Mouse (Mus musculus) left cerebral cortex, postnatal 10 days (tissue): ENCODE data around the gene Tgm1. TPM values are rescaled to one million over a fixed set of nuclear protein-coding genes. Genes with fewer than 3 reads are reported as not detected.
A peak's percentile ranks its signal among the peaks of the same experiment; 100 is the strongest.

Source experiments
- DNase-seq, 2 experiments: peaks; one replicate each; pipeline ENCODE4 v3.0.0; 2021 to 2022; ENCODE audit warnings: low spot score in 2 of 2, mixed read lengths in 1 of 2; ENCODE audit errors: extremely low spot score in 1 of 2
- intact Hi-C: fragments of 180-260 bp; cut with DNase I; formaldehyde crosslinking; loops from one replicate; pipeline ENCODE4 v1.15.1; 2025
- total RNA-seq, 2 experiments: library from RNA; stranded (reverse); gene quantifications; 2 replicates each; pipeline ENCODE4 v1.2.3; 2021

The Tgm1 gene
- total RNA-seq, 2 experiments from 2014 or later: 0.24 TPM; not detected in 1

DNA sequence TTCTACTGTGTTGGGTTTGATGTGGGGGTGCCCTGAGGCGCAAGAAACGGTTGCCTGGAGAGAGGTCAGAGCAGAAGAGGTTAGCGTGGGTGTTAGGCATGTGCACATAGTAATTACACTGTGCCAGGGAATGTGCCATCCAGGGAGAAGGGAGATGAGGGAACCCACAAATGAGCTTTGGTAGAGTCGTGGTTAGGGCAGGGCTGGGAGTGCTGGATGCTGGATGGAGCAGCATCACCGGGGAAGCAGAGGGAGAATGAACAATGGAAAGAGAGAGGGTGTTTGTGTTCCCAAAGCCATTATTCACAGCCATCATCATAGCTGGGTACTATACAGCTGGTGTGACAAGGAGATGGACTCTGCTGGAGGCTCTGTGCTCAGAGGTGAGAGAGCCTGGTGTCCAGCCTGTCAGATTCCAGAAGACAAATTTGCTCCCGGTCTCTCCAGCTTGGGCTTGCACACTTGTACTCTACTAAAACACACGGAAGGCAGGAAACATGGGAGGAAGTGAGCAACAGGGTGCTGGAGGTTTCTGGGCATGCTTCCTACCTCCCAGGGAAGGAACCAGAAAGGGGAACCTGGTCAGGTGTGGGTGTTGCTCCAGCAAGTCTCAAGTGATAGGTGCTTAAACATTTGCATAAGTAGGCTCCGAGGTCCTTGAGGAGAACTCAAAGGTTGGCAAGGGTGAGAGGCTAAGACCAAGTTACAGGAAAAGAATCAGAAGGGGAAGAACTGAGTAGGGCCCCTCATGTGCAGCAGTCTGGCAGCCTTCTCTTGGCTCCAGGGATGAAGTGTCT lies 14.4 kb upstream of the Tgm1 start:
- DNase-seq: no peak
- intact Hi-C loops: no loop called here

- intact Hi-C loops: no loop called here
- no peak for DNase-seq
Observed at GRCm38 (mm10) chr14:55726261-55726660, 12.5 kb upstream of the Tgm1 start.

DNA sequence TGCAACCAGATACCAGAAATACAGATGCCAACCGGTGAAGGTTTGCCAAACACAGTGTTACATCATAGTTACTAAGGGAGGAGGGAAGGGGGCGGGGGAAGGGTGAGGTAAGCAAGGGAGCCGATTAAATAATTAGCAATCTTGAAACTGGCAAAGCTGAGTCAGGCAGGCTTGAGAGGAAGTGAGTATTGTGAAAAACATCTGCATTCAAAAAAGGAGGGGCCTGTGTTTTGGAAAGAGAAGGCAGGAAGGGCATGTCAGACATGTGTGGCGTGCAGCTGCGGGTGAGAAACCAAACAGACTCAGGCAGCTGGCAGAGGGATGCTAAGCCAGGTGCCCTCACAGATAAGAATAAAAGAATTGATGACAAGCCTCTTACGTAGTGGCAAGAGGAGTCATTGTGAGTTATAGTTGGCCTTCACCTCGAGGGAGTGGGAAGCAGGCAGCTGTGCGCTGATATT lies 10.7 kb upstream of the Tgm1 start:
- no peak for DNase-seq
- intact Hi-C loops: no loop called here

DNA sequence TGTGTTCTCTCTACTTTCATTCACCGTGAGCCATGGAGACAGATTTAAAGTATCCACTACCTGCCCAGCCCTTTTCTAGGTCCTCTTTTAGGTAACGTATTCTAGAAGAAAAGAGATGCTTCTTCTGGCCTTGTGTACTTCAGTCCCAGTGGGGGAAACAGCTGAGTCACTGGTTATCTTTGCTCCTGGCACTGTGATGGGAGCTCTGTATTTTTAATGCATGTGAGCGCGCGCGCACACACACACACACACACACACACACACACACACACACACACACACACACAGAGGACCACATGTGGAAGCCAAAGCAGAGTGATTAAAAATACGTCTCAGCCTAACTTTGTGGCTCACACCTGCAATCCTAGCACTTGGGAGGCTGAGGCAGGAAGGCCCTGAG lies 9.7 kb upstream of the Tgm1 start:
- intact Hi-C loops: no loop called here
- no peak for DNase-seq

- DNase-seq: no peak
- intact Hi-C loops: no loop called here
Observed at GRCm38 (mm10) chr14:55722438-55722945, 8.8 kb upstream of the Tgm1 start.

DNA sequence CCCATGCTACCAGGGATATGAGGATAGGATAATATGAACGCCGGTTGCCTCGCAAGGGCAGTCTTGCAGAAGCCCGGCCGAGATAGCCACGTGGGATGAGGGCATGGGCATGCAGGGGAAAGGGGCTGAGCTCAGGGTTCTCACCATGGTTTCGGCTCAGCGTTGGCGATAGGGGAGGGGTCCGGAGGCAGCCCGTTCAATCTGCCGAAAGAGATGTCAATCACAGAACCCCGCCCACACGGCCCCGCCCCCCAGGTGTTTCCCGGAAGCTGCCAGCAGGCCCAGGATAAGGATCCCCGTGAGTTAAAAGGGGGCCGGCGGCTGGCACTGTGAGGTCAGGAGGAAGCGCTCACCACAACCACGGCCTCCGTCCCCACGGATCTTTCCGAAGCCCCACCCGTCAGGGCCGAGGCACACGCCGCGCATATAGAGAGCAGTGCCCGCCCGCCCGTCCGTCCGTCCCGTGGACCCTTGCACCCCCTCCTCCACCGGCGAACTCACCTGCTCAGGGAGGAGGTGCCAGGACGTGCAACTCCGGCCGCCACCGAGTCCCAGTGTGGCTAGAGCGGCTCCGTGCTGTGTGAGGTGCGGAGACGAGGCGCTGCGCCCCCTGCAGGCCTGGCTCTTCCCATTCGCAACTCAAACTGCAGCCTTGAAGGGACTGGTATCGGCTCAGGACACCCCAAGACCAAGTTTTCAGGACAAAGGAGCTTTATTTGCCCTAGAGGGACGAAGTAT lies 8.1 kb upstream of the Tgm1 start, which contains the start of gene Rabggta:
Rabggta (minus strand) TSS at position 564 of the 738 bp plus-strand sequence.
- intact Hi-C loops: no loop called here
- DNase-seq: peak; percentile 89 to 95

DNA sequence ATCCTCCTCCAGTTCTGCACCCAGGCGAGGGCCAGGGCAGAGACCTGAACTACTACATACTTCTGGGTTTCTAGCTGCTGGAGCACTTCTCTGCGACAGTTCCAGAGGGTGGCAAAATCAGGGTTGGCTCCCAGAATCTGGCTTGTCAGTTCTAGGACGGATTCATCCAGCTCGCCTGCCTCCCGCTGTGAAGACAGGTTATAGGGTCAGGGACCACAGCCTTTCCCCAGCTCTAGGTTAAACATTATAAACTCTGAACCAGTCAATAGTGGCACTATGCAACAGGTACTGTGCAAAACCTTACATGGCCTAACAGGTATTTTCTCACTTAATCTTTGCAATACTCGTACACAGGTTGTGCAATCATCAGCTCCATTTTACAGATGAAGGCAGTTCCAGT lies 7.3 kb upstream of the Tgm1 start:
- intact Hi-C loops: no loop called here
- DNase-seq: no peak

GRCm38 (mm10) chr14:55720666-55721065 lies 6.9 kb upstream of the Tgm1 start:
- no peak for DNase-seq
- intact Hi-C loops: no loop called here

- no peak for DNase-seq
- intact Hi-C loops: no loop called here
Observed at GRCm38 (mm10) chr14:55719737-55720136, 6.0 kb upstream of the Tgm1 start.

- no peak for DNase-seq
- intact Hi-C loops: no loop called here
Observed at GRCm38 (mm10) chr14:55716884-55717283, 3.2 kb upstream of the Tgm1 start.

DNA sequence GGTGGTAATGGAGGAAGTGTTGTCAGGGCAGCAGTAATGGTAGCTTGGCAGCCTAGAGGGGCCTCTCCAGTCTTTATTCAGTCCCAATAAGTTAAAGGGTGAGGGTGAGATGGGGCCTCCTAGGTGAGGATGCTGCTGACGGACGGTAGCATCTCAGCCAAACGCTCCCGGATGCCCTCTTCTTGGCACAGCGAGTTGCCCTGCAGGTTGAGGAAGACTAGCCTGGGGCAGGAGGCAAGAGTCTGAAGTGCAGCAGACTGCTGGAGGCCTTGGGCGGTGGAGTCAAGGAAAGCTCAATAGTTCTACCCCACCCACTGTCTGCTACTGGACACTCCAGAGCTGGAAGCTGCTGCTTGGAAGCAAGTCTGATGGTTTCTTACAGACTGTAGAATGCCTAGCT lies 2.5 kb upstream of the Tgm1 start:
- intact Hi-C loops: no loop called here

DNA sequence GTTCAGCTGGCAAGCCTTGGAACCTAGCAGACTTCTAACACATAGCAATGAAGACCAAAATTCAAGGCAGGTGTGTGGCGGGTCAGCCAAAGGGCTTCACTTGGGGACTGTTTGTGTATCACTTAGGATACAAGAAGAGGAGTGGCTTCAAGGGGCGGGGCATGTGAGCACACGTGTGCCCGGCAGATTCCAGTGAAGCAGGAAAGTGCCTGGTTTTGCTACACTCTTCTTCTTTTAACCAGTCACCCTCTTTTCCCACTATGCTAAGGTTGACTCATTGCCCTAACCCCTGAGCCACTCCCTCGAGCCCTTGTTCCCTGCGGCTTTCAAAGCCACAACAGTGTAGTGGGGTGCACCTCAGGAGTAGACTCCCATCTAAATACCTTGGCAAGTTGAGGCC lies 1.2 kb upstream of the Tgm1 start:
- DNase-seq: no peak
- intact Hi-C loops: no loop called here

More for the DNA sequence above, 2.5 kb upstream of the Tgm1 start:
- DNase-seq: no peak

DNA sequence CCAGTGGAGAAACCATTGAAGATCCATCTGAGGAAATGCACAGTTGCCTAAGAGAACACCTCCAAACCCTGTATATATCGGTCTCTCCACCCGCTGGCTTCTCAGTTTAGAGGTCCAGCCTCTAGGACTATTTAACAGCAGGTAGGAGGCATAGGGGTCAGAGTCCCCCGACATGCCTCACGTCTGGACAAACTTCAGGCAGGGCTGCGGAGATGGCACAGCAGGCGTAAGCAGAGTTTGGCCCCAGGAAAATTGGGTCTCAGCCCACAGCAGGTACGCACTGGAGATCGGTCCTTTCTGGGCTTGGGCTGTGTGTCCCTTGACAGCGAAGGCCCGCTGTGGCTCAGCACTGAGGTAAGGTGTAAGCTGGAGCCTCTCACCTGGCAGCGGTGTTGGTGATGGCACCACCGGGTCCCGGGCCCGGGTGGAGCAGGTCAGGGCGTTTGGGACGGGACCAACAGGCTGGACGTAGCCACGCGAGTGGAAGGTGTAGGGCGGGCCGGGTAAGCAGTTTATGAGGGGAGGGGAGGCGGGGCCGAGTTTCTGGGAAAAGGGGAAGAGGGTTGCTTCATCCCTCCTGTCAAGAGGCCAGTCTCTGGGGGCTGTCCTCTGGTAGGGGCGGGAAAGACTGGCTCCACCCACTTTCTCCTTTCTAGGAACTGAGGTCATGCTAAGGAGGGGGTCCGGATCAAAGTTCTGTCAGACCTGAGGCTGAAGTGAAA lies 558 bp downstream of the Tgm1 start:
- no peak for DNase-seq
- intact Hi-C loops: no loop called here

GRCm38 (mm10) chr14:55711786-55712185 lies 1.9 kb downstream of the Tgm1 start:
- DNase-seq: no peak
- intact Hi-C loops: no loop called here

GRCm38 (mm10) chr14:55709509-55709908 lies 4.2 kb downstream of the Tgm1 start:
- DNase-seq: no peak
- intact Hi-C loops: no loop called here

GRCm38 (mm10) chr14:55707397-55707796 lies 6.3 kb downstream of the Tgm1 start:
- intact Hi-C loops: no loop called here
- DNase-seq: no peak

- no peak for DNase-seq
- intact Hi-C loops: no loop called here
Observed at GRCm38 (mm10) chr14:55706051-55706600, 7.6 kb downstream of the Tgm1 start.

DNA sequence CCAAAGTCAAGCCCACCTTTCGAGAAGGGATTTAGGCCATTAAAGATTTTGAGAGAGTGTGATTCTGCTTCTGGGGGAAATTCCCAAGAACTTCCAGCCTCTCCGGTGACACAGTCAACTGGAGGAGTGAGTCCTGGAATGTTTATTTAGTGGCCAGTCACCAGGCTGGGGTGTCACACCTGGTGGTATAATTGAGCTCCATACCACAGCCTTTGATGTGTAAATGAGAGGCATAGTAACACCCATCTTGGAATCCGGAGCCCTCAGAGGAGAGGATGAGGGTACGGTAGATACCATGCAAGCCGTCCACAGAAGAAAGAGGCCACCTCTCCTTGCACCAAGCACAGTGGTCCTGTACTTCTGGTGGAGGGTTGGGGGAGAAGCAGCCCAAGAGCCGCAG lies 11.0 kb downstream of the Tgm1 start:
- intact Hi-C loops: no loop called here
- no peak for DNase-seq

DNA sequence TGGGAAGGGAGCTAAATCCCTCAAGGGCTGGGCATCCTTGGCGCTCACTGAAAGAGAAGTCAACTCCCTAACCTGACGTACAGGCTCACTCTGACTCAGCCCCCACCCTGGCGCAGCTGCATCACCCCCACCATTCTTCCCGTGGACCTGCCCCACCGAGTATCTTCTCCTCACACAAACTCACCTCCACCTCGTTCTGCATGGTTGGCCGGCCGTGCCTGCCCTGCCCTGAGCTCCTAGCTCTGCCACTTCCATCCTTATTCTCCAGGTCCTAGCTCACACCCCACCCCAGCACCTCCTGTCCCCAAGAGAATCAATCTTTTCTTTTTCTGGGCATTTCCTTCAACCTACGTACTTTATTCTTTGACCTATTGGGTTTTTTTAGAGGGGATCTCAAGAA lies 12.6 kb downstream of the Tgm1 start:
- DNase-seq: no peak
- intact Hi-C loops: no loop called here
